Mouse (Mus musculus): ENCODE results near the gene Rbms2. TPM values are rescaled to one million over a fixed set of nuclear protein-coding genes. Genes with fewer than 3 reads are reported as not detected.
"Not testable (repeated sequence)": the region's sequence is repeated elsewhere in the genome, so short reads cannot be mapped to it uniquely, and the experiment has no call there.

Gene Rbms2
- polyA plus RNA-seq, 1 experiment from 2014 or later = 43.4 TPM

DNA sequence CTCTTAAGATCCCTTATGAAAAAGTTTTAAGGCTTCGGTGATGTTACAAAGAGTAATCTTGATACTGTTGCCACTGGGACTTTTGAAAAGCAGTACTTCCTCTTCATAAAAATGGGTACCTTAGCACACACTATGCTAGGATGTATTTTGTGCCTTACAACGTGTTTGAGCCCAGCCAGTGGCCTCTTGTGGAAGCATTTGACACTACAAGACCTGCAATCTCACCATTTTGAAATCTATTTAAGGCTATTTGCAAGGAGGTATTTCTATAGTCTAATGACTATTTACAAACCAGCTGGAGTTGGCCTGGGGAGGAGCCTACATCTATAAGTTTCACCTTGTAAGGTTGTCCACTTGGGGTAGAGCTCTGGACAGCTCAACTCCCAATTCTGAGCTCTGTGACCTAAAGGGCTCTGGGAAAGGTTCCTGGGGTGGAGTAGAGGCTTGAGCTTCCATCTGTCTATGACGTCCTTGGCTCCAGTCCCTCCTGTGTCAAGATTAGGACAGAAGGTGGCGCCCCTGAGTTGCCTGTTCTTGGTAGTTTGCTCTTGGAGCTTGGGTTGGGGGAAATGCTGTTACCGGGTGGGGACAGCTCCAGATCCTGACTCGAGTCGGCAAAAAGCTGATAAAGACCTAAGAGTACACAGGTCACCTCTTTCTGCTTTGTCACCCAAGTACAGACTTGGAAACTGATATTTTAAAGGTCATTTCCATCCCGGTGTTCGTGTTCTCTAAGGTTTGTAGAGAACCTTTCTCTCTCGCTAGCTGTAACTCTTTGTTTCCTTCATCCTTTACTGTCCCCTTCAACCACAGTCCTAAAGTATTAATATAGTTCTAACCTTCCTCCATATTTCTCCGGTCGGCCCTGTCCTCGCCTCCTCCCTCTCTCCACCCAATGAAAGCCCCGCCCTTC lies 89.2 kb downstream of the Rbms2 start:
- Histone ChIP-seq H3K9me3 (replicated peaks) (no peaks in the 10 kb centered on the region), H3K4me1 (replicated peaks) (peaks cover 61% of the 10 kb centered on the region), H3K4me2 (peak overlapping the region; percentile 97), H3K27ac (ENCODE audit: poor library complexity, severe bottlenecking) (peak overlapping the region; percentile 98), H3K27me3 (replicated peaks) (no peaks in the 10 kb centered on the region), H3K4me3 (peak overlapping the region; percentile 73), H3K36me3 (peaks cover 42% of the 10 kb centered on the region), H3K9ac (peak overlapping the region; percentile 90)
- ATAC-seq (ENCODE audit: insufficient number of reproducible peaks, low FRiP score) = peak; percentile 80
- WGBS = 6% methylated on average over 14 of the region's 14 CpGs

- H3K27me3 ChIP-seq (replicated peaks) = no peaks in the 10 kb centered on the region
- no peak overlapping the region for H3K27ac ChIP-seq (ENCODE audit: poor library complexity, severe bottlenecking)
- no peak overlapping the region for H3K9ac ChIP-seq
- no peaks in the 10 kb centered on the region for H3K9me3 ChIP-seq (replicated peaks)
- H3K4me3 ChIP-seq = no peak overlapping the region
- WGBS = 17% methylated on average over 5 of the region's 5 CpGs
- no peak overlapping the region for H3K4me2 ChIP-seq
- peaks cover 63% of the 10 kb centered on the region for H3K4me1 ChIP-seq (replicated peaks)
- no peak for ATAC-seq (ENCODE audit: insufficient number of reproducible peaks, low FRiP score)
- H3K36me3 ChIP-seq = peaks cover 53% of the 10 kb centered on the region
Measured at GRCm38 (mm10) chr10:128089842-128090241, 90.3 kb downstream of the Rbms2 start.

DNA sequence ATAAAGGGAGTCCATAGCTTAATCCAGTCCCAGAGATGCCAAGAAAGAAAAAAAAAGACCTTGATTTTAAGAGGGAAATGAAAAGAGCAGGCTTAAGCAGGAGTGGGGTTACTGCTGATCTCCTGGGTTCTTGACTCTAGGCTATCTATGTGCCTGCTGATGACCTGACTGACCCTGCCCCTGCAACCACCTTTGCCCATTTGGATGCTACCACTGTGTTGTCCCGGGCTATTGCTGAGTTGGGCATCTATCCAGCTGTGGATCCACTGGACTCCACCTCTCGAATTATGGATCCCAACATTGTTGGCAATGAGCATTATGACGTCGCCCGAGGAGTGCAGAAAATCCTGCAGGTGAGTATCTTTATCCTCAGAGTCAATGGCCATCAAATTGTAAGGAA lies 91.9 kb downstream of the Rbms2 start:
- ATAC-seq (ENCODE audit: insufficient number of reproducible peaks, low FRiP score) = no peak
- Histone ChIP-seq H3K36me3 (peaks cover 61% of the 10 kb centered on the region), H3K4me1 (replicated peaks) (peaks cover 49% of the 10 kb centered on the region), H3K4me2 (no peak overlapping the region), H3K9ac (no peak overlapping the region), H3K4me3 (no peak overlapping the region), H3K9me3 (replicated peaks) (no peaks in the 10 kb centered on the region), H3K27me3 (replicated peaks) (no peaks in the 10 kb centered on the region), H3K27ac (ENCODE audit: poor library complexity, severe bottlenecking) (no peak overlapping the region)
- 90% methylated on average over 5 of the region's 5 CpGs for WGBS

DNA sequence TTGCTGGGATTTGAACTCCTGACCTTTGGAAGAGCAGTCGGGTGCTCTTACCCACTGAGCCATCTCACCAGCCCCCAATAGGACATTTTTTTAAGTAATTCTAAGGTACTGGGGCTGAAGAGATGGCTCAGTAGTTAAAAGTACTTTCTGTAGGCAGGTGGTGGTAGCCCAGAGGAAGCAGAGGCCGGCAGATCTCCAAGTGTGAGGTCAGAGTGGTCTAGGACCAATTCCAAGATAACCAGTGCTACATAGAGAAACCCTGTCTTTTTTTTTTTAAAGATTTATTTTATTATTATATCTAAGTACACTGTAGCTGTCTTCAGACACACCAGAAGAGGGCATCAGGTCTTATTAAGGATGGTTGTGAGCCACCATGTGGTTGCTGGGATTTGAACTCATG lies 92.9 kb downstream of the Rbms2 start:
- H3K27ac ChIP-seq (ENCODE audit: poor library complexity, severe bottlenecking); H3K9me3 ChIP-seq (replicated peaks); H3K27me3 ChIP-seq (replicated peaks); ATAC-seq (ENCODE audit: insufficient number of reproducible peaks, low FRiP score); H3K4me3 ChIP-seq; H3K9ac ChIP-seq; H3K4me2 ChIP-seq: not testable (repeated sequence)
- peaks cover 48% of the 10 kb centered on the region for H3K4me1 ChIP-seq (replicated peaks)
- peaks cover 61% of the 10 kb centered on the region for H3K36me3 ChIP-seq
- WGBS = 71% methylated on average over 2 of the region's 2 CpGs

DNA sequence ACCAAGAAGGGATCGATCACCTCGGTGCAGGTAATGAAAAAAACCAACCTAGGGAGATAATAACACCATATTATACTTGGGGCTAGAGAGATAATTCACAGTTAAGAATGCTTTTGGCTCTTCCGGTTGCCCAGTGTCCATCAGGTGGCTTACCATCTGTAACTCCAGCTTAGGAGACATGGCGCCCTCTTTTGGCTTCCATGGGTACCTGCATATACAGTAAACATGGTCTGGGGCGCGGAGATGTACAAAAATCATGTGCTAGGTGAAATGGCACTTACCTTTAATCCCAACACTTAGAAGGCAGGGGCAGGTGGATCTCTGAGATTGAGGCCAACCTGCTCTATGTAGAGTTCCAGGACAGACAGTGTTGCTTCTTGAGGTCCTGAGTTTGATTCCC lies 93.7 kb downstream of the Rbms2 start:
- Histone ChIP-seq H3K27me3 (replicated peaks) (no peaks in the 10 kb centered on the region), H3K9ac (0 out of 2 replicates have a peak overlapping the region, but pooled peaks have one; percentile 20), H3K4me3 (peak overlapping the region; percentile 7; the same call in 1 of the 2 replicates), H3K36me3 (peaks cover 61% of the 10 kb centered on the region), H3K4me1 (replicated peaks) (peaks cover 43% of the 10 kb centered on the region), H3K4me2 (peak overlapping the region; percentile 7; the same call in 1 of the 2 replicates), H3K9me3 (replicated peaks) (no peaks in the 10 kb centered on the region), H3K27ac (ENCODE audit: poor library complexity, severe bottlenecking) (no peak overlapping the region; the same call in 1 of the 2 replicates)
- no peak for ATAC-seq (ENCODE audit: insufficient number of reproducible peaks, low FRiP score)
- 77% methylated on average over 6 of the region's 6 CpGs for WGBS

DNA sequence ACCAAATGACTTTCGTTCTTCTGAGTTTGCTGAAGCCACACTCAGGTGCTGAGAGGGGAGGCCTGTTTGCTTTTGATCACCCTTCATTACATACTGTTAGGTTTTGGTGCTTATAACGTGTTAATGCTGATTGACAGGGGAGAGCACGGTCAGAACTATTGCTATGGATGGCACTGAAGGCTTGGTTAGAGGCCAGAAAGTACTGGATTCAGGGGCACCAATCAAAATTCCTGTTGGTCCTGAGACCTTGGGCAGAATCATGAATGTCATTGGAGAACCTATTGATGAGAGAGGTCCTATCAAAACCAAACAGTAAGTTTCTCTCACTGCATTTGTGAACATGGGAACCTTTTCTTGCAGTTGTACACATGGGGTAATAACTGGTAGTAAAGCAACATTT lies 95.9 kb downstream of the Rbms2 start:
- no peak for ATAC-seq (ENCODE audit: insufficient number of reproducible peaks, low FRiP score)
- 1% methylated on average over 3 of the region's 3 CpGs for WGBS
- Histone ChIP-seq H3K4me1 (replicated peaks) (peaks cover 29% of the 10 kb centered on the region), H3K9ac (peak overlapping the region; percentile 100), H3K36me3 (peaks cover 51% of the 10 kb centered on the region), H3K27ac (ENCODE audit: poor library complexity, severe bottlenecking) (peak overlapping the region; percentile 94), H3K27me3 (replicated peaks) (no peaks in the 10 kb centered on the region), H3K4me2 (peak overlapping the region; percentile 96), H3K9me3 (replicated peaks) (no peaks in the 10 kb centered on the region), H3K4me3 (peak overlapping the region; percentile 90)

DNA sequence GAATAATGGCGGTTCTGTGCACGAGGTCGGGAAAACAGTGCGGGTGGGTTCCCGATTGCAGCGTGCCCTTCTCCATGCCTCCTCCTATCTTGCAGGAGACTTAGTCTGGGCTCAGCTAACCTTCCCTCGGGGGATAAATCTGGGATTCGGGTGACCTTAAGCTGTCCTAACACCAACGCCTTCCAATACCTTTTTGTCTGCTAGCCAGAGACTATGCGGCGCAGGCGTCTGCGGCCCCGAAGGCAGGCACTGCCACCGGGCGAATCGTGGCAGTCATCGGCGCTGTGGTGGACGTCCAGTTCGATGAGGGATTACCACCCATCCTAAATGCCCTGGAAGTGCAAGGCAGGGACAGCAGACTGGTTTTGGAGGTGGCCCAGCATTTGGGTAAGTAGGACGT lies 96.4 kb downstream of the Rbms2 start:
- WGBS = under 1% methylated on average over 22 of the region's 22 CpGs
- ATAC-seq (ENCODE audit: insufficient number of reproducible peaks, low FRiP score) = no peak
- Histone ChIP-seq H3K4me2 (peak overlapping the region; percentile 96), H3K36me3 (peaks cover 46% of the 10 kb centered on the region), H3K4me1 (replicated peaks) (peaks cover 25% of the 10 kb centered on the region), H3K27ac (ENCODE audit: poor library complexity, severe bottlenecking) (peak overlapping the region; percentile 94), H3K9me3 (replicated peaks) (no peaks in the 10 kb centered on the region), H3K9ac (peak overlapping the region; percentile 100), H3K27me3 (replicated peaks) (no peaks in the 10 kb centered on the region), H3K4me3 (peak overlapping the region; percentile 90)

DNA sequence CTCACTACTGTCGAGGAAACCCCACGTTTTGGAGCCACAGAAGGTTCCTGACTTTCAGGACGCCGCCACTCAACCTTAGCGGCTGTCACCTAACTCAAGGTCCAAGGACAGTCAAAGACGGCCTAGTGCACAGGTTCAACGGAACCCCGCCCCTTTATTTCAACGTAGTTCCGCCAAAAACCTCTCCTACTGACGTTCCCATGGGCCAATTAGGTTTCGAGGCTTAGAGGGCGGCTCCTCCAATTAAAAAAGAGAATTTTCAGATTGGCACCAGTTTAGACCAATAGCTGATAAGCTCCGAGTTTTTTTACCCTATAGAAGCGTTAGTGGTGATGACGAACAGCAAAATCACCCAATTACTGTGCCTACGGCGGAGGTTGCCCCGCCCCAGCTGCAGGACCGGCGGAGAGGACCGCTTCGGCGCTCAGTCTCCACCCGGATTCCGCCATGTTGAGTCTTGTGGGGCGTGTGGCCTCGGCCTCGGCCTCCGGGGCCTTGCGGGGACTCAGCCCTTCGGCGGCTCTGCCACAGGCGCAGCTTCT lies 97.1 kb downstream of the Rbms2 start, which contains the start of gene Atp5b:
Atp5b (plus strand) TSS at position 394 of the 542 bp plus-strand sequence.
- Histone ChIP-seq H3K27ac (ENCODE audit: poor library complexity, severe bottlenecking) (peak within 1 kb of the TSS; percentile 94), H3K9ac (peak within 1 kb of the TSS; percentile 100), H3K4me1 (replicated peaks) (peaks cover 22% of the 10 kb centered on the region), H3K4me3 (peak within 1 kb of the TSS; percentile 90), H3K9me3 (replicated peaks) (no peaks in the 10 kb centered on the region), H3K27me3 (replicated peaks) (no peaks in the 10 kb centered on the region), H3K4me2 (peak within 1 kb of the TSS; percentile 96), H3K36me3 (peaks cover 39% of the 10 kb centered on the region)
- under 1% methylated on average over 34 of the region's 34 CpGs for WGBS
- ATAC-seq (ENCODE audit: insufficient number of reproducible peaks, low FRiP score) = peak; percentile 97

GRCm38 (mm10) chr10:128082477-128082808 lies 97.7 kb downstream of the Rbms2 start:
- Histone ChIP-seq H3K27me3 (replicated peaks) (no peaks in the 10 kb centered on the region), H3K4me3 (peak overlapping the region; percentile 90), H3K9ac (peak overlapping the region; percentile 80), H3K36me3 (peaks cover 38% of the 10 kb centered on the region), H3K9me3 (replicated peaks) (no peaks in the 10 kb centered on the region), H3K27ac (ENCODE audit: poor library complexity, severe bottlenecking) (peak overlapping the region; percentile 91), H3K4me1 (replicated peaks) (peaks cover 22% of the 10 kb centered on the region), H3K4me2 (peak overlapping the region; percentile 69)
- WGBS = 10% methylated on average over 9 of the region's 9 CpGs
- ATAC-seq (ENCODE audit: insufficient number of reproducible peaks, low FRiP score) = no peak

DNA sequence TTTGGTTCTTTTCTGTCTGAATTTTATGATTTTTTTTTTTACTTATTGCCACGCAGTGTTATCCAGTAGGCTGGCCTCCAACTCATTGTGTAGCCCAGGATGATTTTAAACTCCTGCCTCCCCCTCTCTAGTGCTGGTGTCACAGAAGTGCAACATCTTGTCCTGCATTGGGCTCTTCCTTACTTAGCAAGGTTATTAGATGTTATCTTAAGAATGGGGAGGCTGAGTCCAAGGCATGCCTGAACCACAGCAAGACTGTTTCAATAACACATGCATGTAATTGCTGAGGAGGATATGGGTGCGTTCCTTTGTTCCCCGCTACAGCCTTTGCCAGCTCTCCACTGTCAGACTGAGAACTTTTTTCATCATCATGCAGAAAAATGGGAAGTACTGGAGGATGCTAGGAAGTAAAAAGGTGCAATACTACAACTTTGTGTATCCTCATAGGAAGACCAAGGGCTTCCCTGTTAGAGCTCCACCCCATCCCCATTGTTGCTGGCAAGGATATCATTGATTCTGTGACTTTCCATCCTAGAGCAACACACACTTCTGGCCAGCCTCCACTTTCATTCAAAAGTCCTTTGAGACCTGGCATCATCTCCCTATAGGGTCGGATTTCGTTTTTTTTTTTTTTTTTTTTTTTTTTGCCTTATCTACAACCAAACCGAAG lies 98.2 kb downstream of the Rbms2 start:
- 41% methylated on average over 6 of the region's 6 CpGs for WGBS
- H3K9me3 ChIP-seq (replicated peaks) = no peaks in the 10 kb centered on the region
- H3K4me1 ChIP-seq (replicated peaks) = peaks cover 22% of the 10 kb centered on the region
- peak overlapping the region; percentile 69 for H3K4me2 ChIP-seq
- H3K4me3 ChIP-seq = peak overlapping the region; percentile 90
- H3K9ac ChIP-seq = peak overlapping the region; percentile 80
- H3K27ac ChIP-seq (ENCODE audit: poor library complexity, severe bottlenecking) = peak overlapping the region; percentile 91
- ATAC-seq (ENCODE audit: insufficient number of reproducible peaks, low FRiP score) = no peak
- H3K36me3 ChIP-seq = peaks cover 38% of the 10 kb centered on the region
- H3K27me3 ChIP-seq (replicated peaks) = no peaks in the 10 kb centered on the region

All from heart, embryonic 12.5 days (tissue).